Mouse (Mus musculus) CH12.LX (cell line): ENCODE data around the gene Mybl2. TPM values are rescaled to one million over a fixed set of nuclear protein-coding genes. Genes with fewer than 3 reads are reported as not detected.
A peak's percentile ranks its signal among the peaks of the same experiment; 100 is the strongest.

ENCODE experiments used
- DNase-seq: peaks from one replicate; pipeline ENCODE4 v3.0.0-alpha.2; 2013; ENCODE audit errors: extremely low read depth
- H3K27ac ChIP-seq: 2 replicates; pipeline ENCODE4 v1.5.1; 2012; ENCODE audit warnings: low read depth, mild to moderate bottlenecking, control low read depth, moderate library complexity; ENCODE audit not compliant: insufficient read depth
- H3K27me3 ChIP-seq: replicated peaks from 2 replicates; pipeline ENCODE3; 2012; ENCODE audit warnings: inconsistent platforms
- H3K36me3 ChIP-seq, 2 experiments: replicated peaks in 1 of 2; 2 replicates each; pipeline versions ENCODE3 to v1.6.1; 2012; ENCODE audit warnings: inconsistent platforms in 1 of 2, low read length in 1 of 2, mild to moderate bottlenecking in 1 of 2, mixed read lengths in 1 of 2, moderate library complexity in 1 of 2; ENCODE audit not compliant: control insufficient read depth in 1 of 2, insufficient read depth in 1 of 2
- H3K4me1 ChIP-seq, 2 experiments: 2 replicates each; pipeline ENCODE4 v1.6.1; 2012; ENCODE audit warnings: inconsistent platforms in 1 of 2, moderate library complexity in 1 of 2; ENCODE audit not compliant: insufficient read depth in 2 of 2, control insufficient read depth in 1 of 2
- H3K4me2 ChIP-seq: 2 replicates; pipeline ENCODE4 v1.6.1; 2012; ENCODE audit warnings: low read depth, mild to moderate bottlenecking, control low read depth; ENCODE audit not compliant: poor library complexity, insufficient read depth, severe bottlenecking
- H3K4me3 ChIP-seq, 3 experiments: fragments of 150-350 bp in 1 of 3; sonication (generic) in 1 of 3; replicated peaks in 1 of 3; 2 replicates each; pipeline versions ENCODE3 to v1.5.1; 2011 to 2012; ENCODE audit warnings: low read depth in 2 of 3, low read length in 2 of 3, mild to moderate bottlenecking in 2 of 3, moderate library complexity in 2 of 3, control low read depth in 1 of 3, improper control_type of control experiment in 1 of 3, inconsistent platforms in 1 of 3, mixed read lengths in 1 of 3; ENCODE audit not compliant: poor library complexity in 1 of 3
- H3K79me2 ChIP-seq: replicated peaks from 2 replicates; pipeline ENCODE4 v1.6.1; 2012; ENCODE audit warnings: mild to moderate bottlenecking, moderate library complexity; ENCODE audit not compliant: control insufficient read depth, poor library complexity, insufficient read depth, severe bottlenecking; ENCODE audit errors: extremely low read depth
- H3K9ac ChIP-seq: 2 replicates; pipeline ENCODE4 v1.6.1; 2012; ENCODE audit warnings: low read depth, mild to moderate bottlenecking, control low read depth, moderate library complexity; ENCODE audit not compliant: insufficient read depth
- H3K9me3 ChIP-seq: replicated peaks from 2 replicates; pipeline ENCODE3; 2012; ENCODE audit warnings: low read length, inconsistent platforms, mixed read lengths
- BHLHE40 ChIP-seq: IDR thresholded peaks from 2 replicates; pipeline ENCODE4 v1.6.1; 2011; ENCODE audit warnings: mild to moderate bottlenecking, low read depth, low read length, improper control_type of control experiment
- CHD2 ChIP-seq: IDR thresholded peaks from 2 replicates; pipeline ENCODE4 v1.6.1; 2011; ENCODE audit warnings: low read length, improper control_type of control experiment
- CTCF ChIP-seq, 2 experiments: IDR thresholded peaks in 1 of 2; conservative IDR thresholded peaks in 1 of 2; 2 replicates each; pipeline ENCODE4 v1.5.1; 2011 to 2012; ENCODE audit warnings: low read depth in 2 of 2, low read length in 2 of 2, improper control_type of control experiment in 1 of 2, inconsistent platforms in 1 of 2, mild to moderate bottlenecking in 1 of 2, moderate library complexity in 1 of 2
- EP300 ChIP-seq: IDR thresholded peaks from 2 replicates; pipeline ENCODE4 v1.6.1; 2011; ENCODE audit warnings: low read length, improper control_type of control experiment
- GABPA ChIP-seq: IDR thresholded peaks from 2 replicates; pipeline ENCODE4 v1.6.1; 2012; ENCODE audit warnings: low read depth, low read length, improper control_type of control experiment, inconsistent platforms; ENCODE audit not compliant: insufficient replicate concordance
- HCFC1 ChIP-seq: IDR thresholded peaks from 2 replicates; pipeline ENCODE4 v1.6.1; 2012; ENCODE audit warnings: low read depth, mild to moderate bottlenecking, inconsistent platforms, low read length, improper control_type of control experiment
- IRF4 ChIP-seq: IDR thresholded peaks from 2 replicates; pipeline ENCODE4 v1.6.1; 2014; ENCODE audit warnings: low read depth, mild to moderate bottlenecking, inconsistent platforms, low read length, improper control_type of control experiment
- JUND ChIP-seq: conservative IDR thresholded peaks from 2 replicates; pipeline ENCODE4 v1.6.1; 2011; ENCODE audit warnings: low read depth, low read length, improper control_type of control experiment
- MAFK ChIP-seq: IDR thresholded peaks from 2 replicates; pipeline ENCODE4 v1.6.1; 2011; ENCODE audit warnings: low read length, improper control_type of control experiment; ENCODE audit not compliant: insufficient replicate concordance
- MAX ChIP-seq: IDR thresholded peaks from 2 replicates; pipeline ENCODE4 v1.6.1; 2011; ENCODE audit warnings: low read length, improper control_type of control experiment
- MAZ ChIP-seq: IDR thresholded peaks from 2 replicates; pipeline ENCODE4 v1.6.1; 2012; ENCODE audit warnings: low read depth, mild to moderate bottlenecking, inconsistent platforms, low read length, improper control_type of control experiment, moderate library complexity
- MXI1 ChIP-seq: IDR thresholded peaks from 2 replicates; pipeline ENCODE4 v1.6.1; 2011; ENCODE audit warnings: mild to moderate bottlenecking, low read depth, low read length, improper control_type of control experiment
- NELFE ChIP-seq: IDR thresholded peaks from 2 replicates; pipeline ENCODE4 v1.6.1; 2011; ENCODE audit warnings: low read depth, low read length, improper control_type of control experiment
- POLR2A ChIP-seq: IDR thresholded peaks from 2 replicates; pipeline ENCODE4 v1.6.1; 2011; ENCODE audit warnings: low read depth, mild to moderate bottlenecking, improper control_type of control experiment, low read length
- POLR2AphosphoS2 ChIP-seq: IDR thresholded peaks from 2 replicates; pipeline ENCODE4 v1.6.1; 2011; ENCODE audit warnings: low read depth, low read length, improper control_type of control experiment
- RAD21 ChIP-seq: IDR thresholded peaks from 2 replicates; pipeline ENCODE4 v1.6.1; 2011; ENCODE audit warnings: low read depth, mild to moderate bottlenecking, low read length, improper control_type of control experiment, moderate library complexity
- TCF12 ChIP-seq: IDR thresholded peaks from 2 replicates; pipeline ENCODE4 v1.6.1; 2014; ENCODE audit warnings: low read depth, mild to moderate bottlenecking, inconsistent platforms, low read length, improper control_type of control experiment
- ZMIZ1 ChIP-seq: IDR thresholded peaks from 2 replicates; pipeline ENCODE4 v1.6.1; 2012; ENCODE audit warnings: low read depth, mild to moderate bottlenecking, inconsistent platforms, low read length, improper control_type of control experiment
- dilution Hi-C: fragments of 300-500 bp; cut with MboI; formaldehyde crosslinking; loops from 2 replicates; pipeline ENCODE4 v1.14.3; 2020; ENCODE audit warnings: low sequenced_read_pairs; ENCODE audit not compliant: extremely low pct_unique_long_range_greater_than_20kb, extremely low pct_ligation_motif_present
- in situ Hi-C: fragments of 300-500 bp; cut with MboI; formaldehyde crosslinking; loops from 3 replicates; pipeline ENCODE4 v1.14.3; 2019; ENCODE audit warnings: low sequenced_read_pairs, low pct_ligation_motif_present, low pct_unique_long_range_greater_than_20kb, mixed read lengths
- polyA plus RNA-seq: library from polyadenylated mRNA; unstranded; fragments of >175 nt; gene quantifications from 2 replicates; pipeline ENCODE4 v1.2.1, GENCODE M21; 2012; ENCODE audit warnings: low read depth; ENCODE audit not compliant: insufficient read length
- total RNA-seq, 2 experiments: library from RNA; depleted of rRNA; stranded (reverse); fragments of 300-350 nt in 1 of 2; fragments of >200 nt in 1 of 2; gene quantifications; 2 replicates each; pipeline ENCODE4 v1.2.3; 2012 to 2014

Mybl2 gene
- total and polyA plus RNA-seq, 3 experiments: 36.0 to 131 (median 38.4) TPM

DNA sequence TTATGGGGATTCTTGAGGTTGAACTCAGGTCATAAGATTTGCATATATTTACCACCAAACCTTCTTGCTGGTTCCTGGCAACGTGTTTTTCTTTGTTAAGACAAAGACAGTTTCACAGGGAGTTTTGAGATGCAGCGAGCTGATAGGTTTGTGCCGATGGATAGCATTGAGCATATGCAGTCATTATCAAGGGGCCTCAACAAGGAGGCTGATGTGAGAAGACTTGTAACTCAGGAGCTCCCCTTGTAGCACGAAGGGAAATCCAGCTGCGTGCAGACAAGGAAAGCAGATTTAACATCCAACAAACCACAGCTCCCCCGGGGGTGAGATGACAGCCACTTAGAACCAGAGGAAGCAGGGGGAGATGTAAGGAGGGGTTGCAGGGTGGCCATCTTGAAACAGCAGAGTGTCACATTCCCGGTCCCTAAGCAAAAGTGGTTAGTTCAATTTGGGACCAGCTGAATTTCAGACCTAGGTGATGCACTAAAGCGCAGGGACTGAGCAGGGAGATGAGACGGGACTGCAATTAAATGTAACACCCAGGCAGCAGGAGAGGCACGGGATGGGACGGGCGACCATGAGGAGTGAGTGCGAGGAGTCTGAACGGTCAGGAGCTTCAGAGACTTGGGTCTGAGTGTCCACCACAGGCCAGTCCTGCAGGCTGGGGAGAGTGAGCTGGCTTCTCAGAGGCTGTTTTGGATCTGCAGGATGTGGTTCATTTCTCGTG lies 66.3 kb downstream of the Mybl2 start:
- peak overlapping the region; percentile 52 for H3K4me2 ChIP-seq
- TF ChIP-seq ZMIZ1 (no peak), NELFE (no peak), GABPA (no peak), POLR2A (no peak), HCFC1 (no peak), RAD21 (no peak), EP300 (no peak), CTCF (conservative IDR thresholded peaks at IDR 0.05 in 1 of 2, IDR thresholded peaks at IDR 0.05 in 1 of 2; ENCODE audit: low read depth in 2 of 2, low read length in 2 of 2) (no peak)
- dilution Hi-C loops: no loop called here
- H3K9ac ChIP-seq: no peak overlapping the region
- DNase-seq: peak; percentile 38
- peaks cover 2% of the 10 kb centered on the region for H3K9me3 ChIP-seq
- H3K27ac ChIP-seq: no peak overlapping the region
- H3K79me2 ChIP-seq: no peaks in the 10 kb centered on the region
- in situ Hi-C loops: no loop called here
- peaks cover 73% of the 10 kb centered on the region for H3K27me3 ChIP-seq
- H3K4me3 ChIP-seq: no peak overlapping the region
- H3K4me1 ChIP-seq: peaks cover 11 to 15% of the 10 kb centered on the region in 2 experiments
- no peaks in the 10 kb centered on the region for H3K36me3 ChIP-seq

- Histone ChIP-seq H3K79me2 (no peaks in the 10 kb centered on the region), H3K9me3 (peaks cover 2% of the 10 kb centered on the region), H3K4me2 (no peak overlapping the region), H3K27ac (no peak overlapping the region), H3K27me3 (peaks cover 72% of the 10 kb centered on the region), H3K4me1 (peaks cover 11 to 15% of the 10 kb centered on the region in 2 experiments), H3K9ac (no peak overlapping the region), H3K4me3 (no peak overlapping the region), H3K36me3 (no peaks in the 10 kb centered on the region)
- in situ Hi-C loops (no loop called here), dilution Hi-C loops (no loop called here)
- no peak for TF ChIP-seq MAFK
- TF ChIP-seq TCF12: no peak
- no peak for TF ChIP-seq NELFE
- no peak for TF ChIP-seq HCFC1
- TF ChIP-seq POLR2AphosphoS2: no peak
- no peak for TF ChIP-seq MAZ
- no peak for TF ChIP-seq MXI1
- no peak for TF ChIP-seq MAX
- TF ChIP-seq BHLHE40: no peak
- TF ChIP-seq IRF4: no peak
- no peak for TF ChIP-seq JUND
- TF ChIP-seq CHD2: no peak
- no peak for DNase-seq
Measured at GRCm38 (mm10) chr2:163121353-163121660, 66.8 kb downstream of the Mybl2 start.
